Mouse (Mus musculus) brain, embryonic 14.5 days (tissue): ENCODE results near the gene Slc7a6.

Source experiments
- CTCF ChIP-seq: fragments of 200-500 bp; IDR thresholded peaks from 2 replicates; pipeline ENCODE4 v1.5.1; 2012; ENCODE audit warnings: inconsistent platforms, mild to moderate bottlenecking, moderate library complexity, borderline replicate concordance; ENCODE audit not compliant: insufficient read depth, insufficient read length; ENCODE audit errors: extremely low read depth
- POLR2A ChIP-seq: fragments of 200-500 bp; IDR thresholded peaks from 2 replicates; pipeline ENCODE4 v1.6.1; 2012; ENCODE audit warnings: mild to moderate bottlenecking, inconsistent platforms, borderline replicate concordance; ENCODE audit not compliant: poor library complexity, insufficient read depth, insufficient read length, severe bottlenecking; ENCODE audit errors: extremely low read depth

DNA sequence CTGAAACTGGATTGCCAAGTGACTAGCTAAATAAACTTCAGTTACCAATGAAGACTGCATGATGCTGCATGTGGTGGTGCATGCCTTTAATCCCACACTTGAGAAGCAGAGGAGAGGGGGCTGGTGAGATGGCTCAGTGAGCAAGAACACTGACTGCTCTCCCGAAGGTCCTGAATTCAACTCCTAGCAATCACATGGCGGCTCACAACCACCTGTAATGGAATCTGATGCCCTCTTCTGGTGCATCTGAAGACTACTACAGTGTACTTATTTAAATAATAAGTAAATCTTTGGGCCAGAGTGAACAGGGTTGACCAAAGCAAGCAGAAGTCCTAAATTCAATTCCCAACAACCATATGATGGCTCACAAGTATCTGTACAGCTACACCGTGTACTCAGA lies 45.2 kb upstream of the Slc7a6 start:
- no peak for TF ChIP-seq CTCF
- no peak for TF ChIP-seq POLR2A
